Mouse (Mus musculus): Measurements from ENCODE around the gene Sox4. TPM values are rescaled to one million over a fixed set of nuclear protein-coding genes. Genes with fewer than 3 reads are reported as not detected.

Sox4 gene
- polyA plus RNA-seq, 1 experiment from 2014 or later: 80.7 TPM

DNA sequence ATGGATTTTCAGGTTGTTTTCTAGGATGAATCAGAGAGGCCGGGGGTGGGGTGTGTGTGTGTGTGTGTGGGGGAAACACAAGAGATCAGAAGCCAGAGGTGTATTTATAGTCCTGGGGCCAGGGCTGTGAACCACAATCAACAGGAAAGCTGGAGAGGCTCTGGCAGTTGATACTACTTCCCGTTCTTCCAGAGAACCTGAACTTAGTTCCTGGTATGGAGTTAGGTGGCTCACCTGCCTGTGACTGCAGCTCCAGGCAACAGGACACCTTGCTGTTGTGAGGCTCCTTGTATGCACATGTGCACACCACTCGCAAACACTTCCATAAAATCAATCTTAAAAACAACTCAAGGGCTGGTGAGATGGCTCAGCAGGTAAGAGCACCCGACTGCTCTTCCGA lies 7.8 kb downstream of the Sox4 start:
- no peak for ATAC-seq (ENCODE audit: insufficient number of reproducible peaks, insufficient read depth, low FRiP score, low TSS enrichment, low read depth)
- no peak overlapping the region for H3K4me2 ChIP-seq
- H3K36me3 ChIP-seq: peaks cover 2% of the 10 kb centered on the region; the same call in 1 of the 2 replicates
- no peak overlapping the region for H3K27ac ChIP-seq
- H3K9me3 ChIP-seq: no peaks in the 10 kb centered on the region
- WGBS: 92% methylated on average over 5 of the region's 5 CpGs
- no peaks in the 10 kb centered on the region for H3K27me3 ChIP-seq
- peaks cover 31% of the 10 kb centered on the region for H3K4me1 ChIP-seq
- H3K4me3 ChIP-seq: no peak overlapping the region
- H3K9ac ChIP-seq: no peak overlapping the region

DNA sequence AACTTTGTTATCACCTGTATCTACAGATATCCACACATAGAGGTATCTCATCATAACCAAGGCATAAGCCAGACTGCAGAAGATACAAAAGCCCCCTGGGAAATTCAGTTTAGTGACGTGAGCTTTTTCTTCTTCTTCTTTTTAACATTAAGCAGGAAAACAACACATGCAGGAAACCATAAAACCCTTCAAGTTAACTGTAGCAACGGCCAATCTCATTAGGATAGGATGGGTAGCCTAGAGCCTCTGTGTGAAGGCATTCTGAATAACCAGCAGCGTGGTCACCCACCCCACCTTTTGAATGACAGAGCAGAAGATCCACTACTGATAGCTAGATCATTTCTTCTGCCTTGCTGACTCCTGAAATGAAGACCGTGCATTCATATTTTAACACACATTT lies 10.6 kb downstream of the Sox4 start:
- no peaks in the 10 kb centered on the region for H3K9me3 ChIP-seq
- H3K4me1 ChIP-seq: peaks cover 23% of the 10 kb centered on the region
- H3K27ac ChIP-seq: no peak overlapping the region
- 70% methylated on average over 4 of the region's 4 CpGs for WGBS
- no peaks in the 10 kb centered on the region for H3K27me3 ChIP-seq
- peaks cover 2% of the 10 kb centered on the region; the same call in 1 of the 2 replicates for H3K36me3 ChIP-seq
- ATAC-seq (ENCODE audit: insufficient number of reproducible peaks, insufficient read depth, low FRiP score, low TSS enrichment, low read depth): no peak
- no peak overlapping the region for H3K4me2 ChIP-seq
- no peak overlapping the region for H3K4me3 ChIP-seq
- H3K9ac ChIP-seq: no peak overlapping the region

DNA sequence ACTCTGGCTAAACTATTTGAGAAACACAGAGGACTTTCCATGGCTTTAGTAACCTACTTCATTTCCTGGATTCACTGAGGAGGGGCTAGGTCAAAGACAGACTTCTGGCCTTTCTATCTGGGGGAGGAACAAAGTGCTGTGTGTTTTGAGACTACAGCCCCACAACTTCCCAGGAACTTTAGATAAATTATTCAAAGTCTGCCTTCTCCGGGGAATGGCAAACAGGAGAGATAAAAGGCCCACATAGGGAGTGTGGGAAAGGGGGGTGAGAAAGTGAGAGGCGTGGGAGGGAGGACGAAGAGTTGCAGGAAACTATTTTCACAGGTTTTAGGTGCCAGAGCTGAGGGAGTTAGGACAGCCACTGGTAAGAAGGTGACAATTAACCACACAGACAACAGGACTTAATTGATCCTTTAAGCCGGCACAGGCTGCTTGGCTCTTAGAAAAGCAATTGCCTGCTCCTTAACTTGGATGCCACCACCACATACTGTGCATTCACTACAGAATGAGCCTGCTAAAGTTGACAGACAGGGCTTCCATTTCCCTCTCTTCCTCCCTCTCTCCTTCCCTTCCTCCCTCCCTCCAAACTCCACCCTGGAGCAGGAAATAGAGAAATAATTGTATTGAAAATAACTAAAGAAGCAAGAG lies 11.4 kb downstream of the Sox4 start:
- Histone ChIP-seq H3K4me3 (no peak overlapping the region), H3K9me3 (no peaks in the 10 kb centered on the region), H3K27ac (no peak overlapping the region), H3K4me1 (peaks cover 16% of the 10 kb centered on the region), H3K36me3 (no peaks in the 10 kb centered on the region), H3K9ac (no peak overlapping the region), H3K4me2 (no peak overlapping the region), H3K27me3 (no peaks in the 10 kb centered on the region)
- ATAC-seq (ENCODE audit: insufficient number of reproducible peaks, insufficient read depth, low FRiP score, low TSS enrichment, low read depth): no peak
- 20% methylated on average over 4 of the region's 4 CpGs for WGBS

DNA sequence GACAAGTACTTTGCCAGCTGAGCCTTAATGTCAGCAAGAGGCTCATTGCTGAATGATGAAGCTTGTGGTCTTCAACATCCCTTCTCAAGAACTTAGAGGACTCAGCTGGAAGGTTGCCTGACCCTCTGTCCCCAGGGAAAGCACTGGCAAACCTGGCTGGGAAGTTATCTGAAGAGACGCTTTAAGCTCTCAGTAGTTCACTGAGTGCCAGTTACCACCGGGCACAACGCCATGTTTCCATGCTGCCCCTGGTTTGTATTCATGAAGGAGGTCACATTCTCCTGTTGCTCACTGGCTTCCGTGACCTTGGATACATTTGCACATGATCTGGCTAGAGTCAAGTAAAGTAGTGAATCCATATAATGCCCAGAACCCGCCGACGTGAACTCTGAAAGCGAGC lies 20.1 kb downstream of the Sox4 start:
- H3K27me3 ChIP-seq: no peaks in the 10 kb centered on the region
- H3K9me3 ChIP-seq: no peaks in the 10 kb centered on the region
- peaks cover 26% of the 10 kb centered on the region for H3K4me1 ChIP-seq
- no peak overlapping the region for H3K4me2 ChIP-seq
- WGBS: 85% methylated on average over 8 of the region's 8 CpGs
- no peak overlapping the region for H3K9ac ChIP-seq
- no peaks in the 10 kb centered on the region for H3K36me3 ChIP-seq
- no peak for ATAC-seq (ENCODE audit: insufficient number of reproducible peaks, insufficient read depth, low FRiP score, low TSS enrichment, low read depth)
- H3K4me3 ChIP-seq: no peak overlapping the region
- no peak overlapping the region for H3K27ac ChIP-seq

DNA sequence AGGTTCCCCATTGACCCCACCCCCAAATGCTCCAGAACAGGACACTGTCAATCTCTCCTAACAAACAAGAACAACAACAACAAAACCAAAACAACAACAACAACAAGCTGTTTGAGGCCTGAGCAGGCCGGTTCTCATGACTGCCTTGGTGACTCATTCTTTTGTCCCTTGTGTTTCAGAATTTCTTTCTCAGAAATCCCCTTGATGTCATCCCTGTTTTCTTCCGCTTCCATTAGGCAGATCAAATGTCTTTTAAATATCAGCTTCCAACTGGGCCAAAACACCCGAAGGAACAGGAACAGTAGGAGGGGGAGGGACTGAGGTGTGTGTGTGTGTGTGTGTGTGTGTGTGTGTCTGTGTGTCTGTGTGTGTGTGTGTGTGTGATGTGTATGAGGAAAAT lies 21.7 kb downstream of the Sox4 start:
- Histone ChIP-seq H3K27me3 (no peaks in the 10 kb centered on the region), H3K4me3 (no peak overlapping the region), H3K27ac (no peak overlapping the region), H3K9me3 (no peaks in the 10 kb centered on the region), H3K36me3 (no peaks in the 10 kb centered on the region), H3K9ac (no peak overlapping the region), H3K4me2 (no peak overlapping the region), H3K4me1 (peaks cover 26% of the 10 kb centered on the region)
- 26% methylated on average over 3 of the region's 3 CpGs for WGBS
- ATAC-seq (ENCODE audit: insufficient number of reproducible peaks, insufficient read depth, low FRiP score, low TSS enrichment, low read depth): no peak

DNA sequence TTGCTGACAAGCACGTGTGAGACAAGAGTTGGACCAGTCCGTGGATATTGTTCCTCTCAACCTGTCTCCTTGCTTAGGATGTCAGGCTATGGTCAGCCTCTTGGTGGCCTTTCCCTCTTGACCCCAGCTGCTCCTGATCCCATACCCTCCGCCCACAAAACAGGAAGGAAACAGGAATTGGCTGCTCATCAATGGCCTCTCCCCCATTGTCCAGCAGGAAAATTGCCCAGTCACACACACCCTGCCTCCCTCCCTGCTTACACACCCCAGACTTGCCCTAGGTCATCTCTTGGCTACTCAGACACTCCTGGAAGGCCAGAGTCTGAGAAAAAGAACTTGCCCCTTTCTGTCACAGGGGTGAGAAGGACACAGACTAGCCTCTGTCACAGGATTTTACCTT lies 22.2 kb downstream of the Sox4 start:
- no peak for ATAC-seq (ENCODE audit: insufficient number of reproducible peaks, insufficient read depth, low FRiP score, low TSS enrichment, low read depth)
- WGBS: 79% methylated on average over 3 of the region's 3 CpGs

DNA sequence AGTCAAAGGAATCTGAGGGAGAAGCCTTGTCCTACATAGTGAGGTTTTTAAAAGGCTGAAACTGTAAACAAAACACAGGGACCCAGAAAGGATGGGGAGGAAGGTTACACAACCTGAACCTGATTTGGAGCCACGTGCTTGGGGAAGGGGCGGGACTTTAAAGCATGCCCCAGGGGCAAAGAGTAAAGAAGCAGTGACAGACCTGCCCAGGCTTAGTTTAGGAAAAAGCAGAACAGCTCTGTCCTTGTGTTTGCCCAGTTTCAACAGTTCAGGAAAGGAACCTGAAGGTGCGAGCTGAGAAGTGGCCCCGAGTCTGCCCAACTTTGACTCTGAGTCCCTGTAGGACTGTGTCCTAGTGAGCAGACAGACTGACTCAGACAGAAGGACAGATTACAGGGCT lies 23.1 kb downstream of the Sox4 start:
- ATAC-seq (ENCODE audit: insufficient number of reproducible peaks, insufficient read depth, low FRiP score, low TSS enrichment, low read depth): no peak
- Histone ChIP-seq H3K4me2 (no peak overlapping the region), H3K4me1 (peaks cover 18% of the 10 kb centered on the region), H3K27ac (no peak overlapping the region; the same call in 1 of the 2 replicates), H3K36me3 (no peaks in the 10 kb centered on the region), H3K9me3 (no peaks in the 10 kb centered on the region), H3K27me3 (no peaks in the 10 kb centered on the region), H3K4me3 (no peak overlapping the region), H3K9ac (no peak overlapping the region)
- whole genome bisulfite sequencing: 47% methylated on average over 4 of the region's 4 CpGs

More for the DNA sequence above, 22.2 kb downstream of the Sox4 start:
- no peaks in the 10 kb centered on the region for H3K27me3 ChIP-seq
- no peak overlapping the region for H3K9ac ChIP-seq
- no peaks in the 10 kb centered on the region for H3K36me3 ChIP-seq
- no peaks in the 10 kb centered on the region for H3K9me3 ChIP-seq
- no peak overlapping the region for H3K4me3 ChIP-seq
- H3K4me2 ChIP-seq: no peak overlapping the region
- peaks cover 26% of the 10 kb centered on the region for H3K4me1 ChIP-seq
- H3K27ac ChIP-seq: no peak overlapping the region

DNA sequence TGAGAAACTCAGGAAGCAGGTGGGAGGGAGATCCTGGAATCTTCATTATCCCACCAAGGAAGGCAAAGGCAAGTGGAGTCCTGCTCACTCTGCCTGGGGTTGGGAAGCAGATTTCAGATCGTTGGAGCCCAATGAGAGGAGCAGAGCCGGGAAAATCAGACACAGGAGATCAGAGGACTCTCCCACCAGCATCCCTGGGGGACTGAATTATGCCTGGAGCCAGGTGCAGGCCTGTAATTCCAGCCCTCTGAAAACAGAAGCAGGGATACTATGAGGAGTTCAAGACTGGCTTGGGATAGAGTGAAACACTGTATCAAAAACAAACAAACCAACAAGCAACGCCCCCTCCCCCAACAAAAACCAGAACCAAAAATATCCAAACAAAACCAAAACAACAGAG lies 23.6 kb downstream of the Sox4 start:
- no peaks in the 10 kb centered on the region for H3K36me3 ChIP-seq
- no peak overlapping the region for H3K27ac ChIP-seq
- H3K4me1 ChIP-seq: peaks cover 18% of the 10 kb centered on the region
- ATAC-seq (ENCODE audit: insufficient number of reproducible peaks, insufficient read depth, low FRiP score, low TSS enrichment, low read depth): no peak
- H3K4me2 ChIP-seq: no peak overlapping the region
- no peak overlapping the region for H3K9ac ChIP-seq
- no peaks in the 10 kb centered on the region for H3K9me3 ChIP-seq
- no peaks in the 10 kb centered on the region for H3K27me3 ChIP-seq
- H3K4me3 ChIP-seq: no peak overlapping the region
- WGBS: 23% methylated on average over 3 of the region's 3 CpGs

DNA sequence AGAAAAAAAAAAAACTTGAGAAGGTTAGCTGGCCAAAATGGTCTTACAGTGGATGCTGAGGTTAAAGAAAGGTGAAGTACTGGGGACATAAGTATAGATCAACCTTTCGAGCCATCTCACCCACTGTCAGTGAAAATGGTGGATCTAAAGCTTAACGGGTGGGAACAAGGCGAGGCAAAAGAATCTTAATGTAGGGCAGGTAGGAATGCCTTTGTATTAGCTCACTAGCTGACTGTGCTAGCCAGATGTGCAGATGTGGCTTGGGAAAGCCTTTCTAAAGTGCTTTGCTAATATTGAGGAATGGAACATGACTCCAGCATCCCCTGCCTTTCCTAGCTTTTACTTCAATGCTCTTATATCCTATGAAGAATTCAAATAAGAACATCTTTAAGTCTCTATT lies 30.4 kb downstream of the Sox4 start:
- Histone ChIP-seq H3K4me2 (no peak overlapping the region), H3K27ac (no peak overlapping the region), H3K9me3 (no peaks in the 10 kb centered on the region), H3K4me3 (no peak overlapping the region), H3K36me3 (no peaks in the 10 kb centered on the region), H3K27me3 (no peaks in the 10 kb centered on the region), H3K4me1 (no peaks in the 10 kb centered on the region), H3K9ac (no peak overlapping the region)
- 82% methylated on average over 3 of the region's 3 CpGs for WGBS
- no peak for ATAC-seq (ENCODE audit: insufficient number of reproducible peaks, insufficient read depth, low FRiP score, low TSS enrichment, low read depth)

DNA sequence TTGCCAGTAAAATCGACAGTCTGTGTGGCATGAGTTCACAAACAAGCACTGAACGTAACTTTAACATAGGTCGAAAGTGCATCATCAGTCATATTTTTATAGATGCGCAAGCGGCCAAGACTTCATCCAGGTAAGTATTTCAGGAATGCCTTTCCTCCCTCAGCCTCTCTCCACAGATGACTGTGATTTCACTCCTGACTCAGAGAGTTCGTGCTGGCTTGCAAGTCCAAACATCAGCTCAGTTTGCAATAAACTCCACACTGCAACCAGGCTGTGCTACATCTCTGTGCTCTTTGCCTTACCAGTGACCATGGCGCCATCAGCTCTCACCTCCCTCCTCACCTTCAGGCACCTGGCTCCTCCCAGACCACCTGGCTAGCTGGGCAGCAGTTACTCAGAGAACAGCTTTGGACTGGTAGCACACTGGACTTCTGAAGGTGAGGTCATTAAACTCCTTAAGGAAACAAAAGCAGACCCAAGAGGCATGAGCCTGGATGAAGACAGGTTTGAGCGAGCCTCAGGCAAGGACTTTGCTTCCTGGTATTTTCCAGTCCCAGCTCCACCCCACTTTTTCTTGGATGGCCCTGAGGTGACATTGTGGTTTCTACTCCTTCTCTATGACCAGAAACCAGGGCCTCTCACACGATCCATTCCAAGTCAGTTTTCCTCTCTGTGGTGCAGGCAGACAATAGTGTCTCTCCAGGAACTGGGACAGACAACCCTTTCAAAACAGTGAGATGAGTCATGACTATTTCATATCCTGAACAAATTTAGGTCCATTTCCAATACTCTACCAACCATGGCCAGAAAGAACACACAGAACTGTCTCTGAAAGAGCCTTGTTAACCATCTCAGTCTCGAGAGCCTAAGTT lies 35.9 kb downstream of the Sox4 start:
- H3K9me3 ChIP-seq: no peaks in the 10 kb centered on the region
- ATAC-seq (ENCODE audit: insufficient number of reproducible peaks, insufficient read depth, low FRiP score, low TSS enrichment, low read depth): no peak
- no peak overlapping the region for H3K4me2 ChIP-seq

DNA sequence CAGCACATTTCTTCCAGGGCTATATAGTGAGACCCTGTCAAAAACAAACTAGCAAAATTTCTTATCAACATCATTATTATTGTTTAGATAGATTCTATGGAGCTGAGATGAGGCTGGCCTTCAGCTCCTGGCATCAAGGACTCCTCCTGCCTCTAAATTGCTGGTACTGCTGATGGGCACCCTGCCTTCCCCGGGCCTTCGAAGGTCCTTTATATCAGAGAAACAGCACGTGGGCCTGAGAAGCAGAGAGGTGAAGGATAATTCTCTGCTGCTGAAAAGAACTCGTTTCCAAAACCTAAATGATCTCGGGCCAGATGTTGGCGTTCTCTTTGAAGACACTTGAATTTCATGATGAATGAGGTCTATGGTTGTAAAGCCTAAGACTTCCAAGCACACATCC lies 39.9 kb downstream of the Sox4 start:
- Histone ChIP-seq H3K27ac (no peak overlapping the region), H3K9ac (no peak overlapping the region), H3K36me3 (no peaks in the 10 kb centered on the region), H3K9me3 (no peaks in the 10 kb centered on the region), H3K4me2 (no peak overlapping the region), H3K4me3 (no peak overlapping the region), H3K4me1 (no peaks in the 10 kb centered on the region), H3K27me3 (no peaks in the 10 kb centered on the region)
- 81% methylated on average over 6 of the region's 6 CpGs for WGBS
- ATAC-seq (ENCODE audit: insufficient number of reproducible peaks, insufficient read depth, low FRiP score, low TSS enrichment, low read depth): no peak

More for the DNA sequence above, 35.9 kb downstream of the Sox4 start:
- Histone ChIP-seq H3K27ac (no peak overlapping the region), H3K36me3 (no peaks in the 10 kb centered on the region), H3K4me3 (no peak overlapping the region), H3K4me1 (no peaks in the 10 kb centered on the region), H3K27me3 (no peaks in the 10 kb centered on the region), H3K9ac (no peak overlapping the region)
- 78% methylated on average over 10 of the region's 10 CpGs for WGBS

DNA sequence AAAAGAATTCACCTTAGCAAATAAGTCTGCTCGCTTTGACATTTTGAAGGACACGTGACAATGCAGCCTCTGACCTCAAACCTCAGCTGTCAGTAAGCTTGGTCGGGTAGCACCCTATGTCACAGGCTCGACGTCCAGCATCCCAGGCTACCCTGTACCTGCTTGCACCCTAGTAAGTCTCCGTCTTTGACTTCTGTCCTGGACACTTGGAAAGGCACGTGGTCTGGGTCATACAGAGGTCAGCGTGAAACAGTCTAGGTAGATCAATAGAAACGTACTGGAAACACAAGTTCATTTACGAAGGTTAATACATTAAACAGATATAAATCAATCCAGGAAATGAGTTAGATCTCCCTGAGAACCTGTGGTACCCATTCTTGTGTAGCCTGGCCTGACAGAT lies 46.5 kb downstream of the Sox4 start:
- Histone ChIP-seq H3K4me1 (no peaks in the 10 kb centered on the region), H3K9ac (no peak overlapping the region), H3K27me3 (no peaks in the 10 kb centered on the region), H3K27ac (no peak overlapping the region), H3K4me2 (no peak overlapping the region), H3K4me3 (no peak overlapping the region), H3K36me3 (no peaks in the 10 kb centered on the region), H3K9me3 (no peaks in the 10 kb centered on the region)
- 86% methylated on average over 10 of the region's 10 CpGs for WGBS
- ATAC-seq (ENCODE audit: insufficient number of reproducible peaks, insufficient read depth, low FRiP score, low TSS enrichment, low read depth): no peak
